Mouse (Mus musculus): ENCODE measurements around the gene Atp10a. TPM values are rescaled to one million over a fixed set of nuclear protein-coding genes. Genes with fewer than 3 reads are reported as not detected.

Atp10a gene
- polyA plus RNA-seq, 1 experiment: 3.0 TPM

- Histone ChIP-seq H3K79me2 (ENCODE audit: control insufficient read depth, insufficient read depth) (no peaks in the 10 kb centered on the region), H3K36me3 (ENCODE audit: control insufficient read depth, insufficient read depth) (no peaks in the 10 kb centered on the region), H3ac (ENCODE audit: control insufficient read depth, insufficient read length) (no peak overlapping the region), H3K27me3 (ENCODE audit: control insufficient read depth, insufficient read depth, insufficient read length) (no peaks in the 10 kb centered on the region), H3K4me2 (ENCODE audit: low read depth) (peak overlapping the region; percentile 29), H3K4me3 (no peak overlapping the region)
- 0 out of 2 replicates have a peak, but pooled peaks have one; percentile 30 for TF ChIP-seq CEBPB (IDR thresholded peaks at IDR 0.05; ENCODE audit: insufficient read depth, poor library complexity, severe bottlenecking)
- no peak for TF ChIP-seq TCF12 (IDR thresholded peaks at IDR 0.05; ENCODE audit: insufficient read depth, poor library complexity, severe bottlenecking)
- no peak for TF ChIP-seq POLR2A (IDR thresholded peaks at IDR 0.05; ENCODE audit: insufficient read length, low read depth)
- TF ChIP-seq POLR2AphosphoS2 (IDR thresholded peaks at IDR 0.05; ENCODE audit: insufficient read length, low read depth): no peak
- no peak for TF ChIP-seq E2F4 (IDR thresholded peaks at IDR 0.05; ENCODE audit: insufficient read depth)
- no peak for TF ChIP-seq MAX (IDR thresholded peaks at IDR 0.05; ENCODE audit: low read depth)
- TF ChIP-seq MYOD1 (IDR thresholded peaks at IDR 0.05; ENCODE audit: control insufficient read depth in 1 of 3, insufficient read length in 2 of 3, low read depth in 2 of 3): no peak
Measured at GRCm38 (mm10) chr7:58787585-58787984, 131.6 kb downstream of the Atp10a start.

GRCm38 (mm10) chr7:58788424-58789261 is 132.7 kb downstream of the Atp10a start:
- H3K4me2 ChIP-seq (ENCODE audit: low read depth): peak overlapping the region; percentile 16

GRCm38 (mm10) chr7:58797281-58797680 is 141.3 kb downstream of the Atp10a start:
- TF ChIP-seq TCF12 (IDR thresholded peaks at IDR 0.05; ENCODE audit: insufficient read depth, poor library complexity, severe bottlenecking): no peak
- TF ChIP-seq CEBPB (IDR thresholded peaks at IDR 0.05; ENCODE audit: insufficient read depth, poor library complexity, severe bottlenecking): no peak
- TF ChIP-seq MAX (IDR thresholded peaks at IDR 0.05; ENCODE audit: low read depth): no peak
- no peak for TF ChIP-seq USF1 (IDR thresholded peaks at IDR 0.05; ENCODE audit: low read depth)
- TF ChIP-seq REST (IDR thresholded peaks at IDR 0.05; ENCODE audit: insufficient read depth, insufficient read length): no peak
- TF ChIP-seq SRF (IDR thresholded peaks at IDR 0.05; ENCODE audit: control insufficient read depth, insufficient read length, low read depth): no peak
- TF ChIP-seq TCF3 (IDR thresholded peaks at IDR 0.05; ENCODE audit: insufficient read length, low read depth): no peak
- TF ChIP-seq MYOD1 (IDR thresholded peaks at IDR 0.05; ENCODE audit: control insufficient read depth in 1 of 3, insufficient read length in 2 of 3, low read depth in 2 of 3): no peak
- no peak for TF ChIP-seq MYOG (IDR thresholded peaks at IDR 0.05; ENCODE audit: control insufficient read depth in 1 of 3, insufficient read depth in 1 of 3, insufficient read length in 2 of 3, low read depth in 2 of 3)
- TF ChIP-seq POLR2AphosphoS2 (IDR thresholded peaks at IDR 0.05; ENCODE audit: insufficient read length, low read depth): no peak
- TF ChIP-seq E2F4 (IDR thresholded peaks at IDR 0.05; ENCODE audit: insufficient read depth): no peak
- TF ChIP-seq POLR2A (IDR thresholded peaks at IDR 0.05; ENCODE audit: insufficient read length, low read depth): no peak
- Histone ChIP-seq H3K4me3 (no peak overlapping the region), H3K79me2 (ENCODE audit: control insufficient read depth, insufficient read depth) (no peaks in the 10 kb centered on the region), H3ac (ENCODE audit: control insufficient read depth, insufficient read length) (no peak overlapping the region), H3K4me2 (ENCODE audit: low read depth) (no peak overlapping the region), H3K36me3 (ENCODE audit: control insufficient read depth, insufficient read depth) (no peaks in the 10 kb centered on the region), H3K27me3 (ENCODE audit: control insufficient read depth, insufficient read depth, insufficient read length) (no peaks in the 10 kb centered on the region)

More at GRCm38 (mm10) chr7:58788424-58789261, 132.7 kb downstream of the Atp10a start:
- H3ac ChIP-seq (ENCODE audit: control insufficient read depth, insufficient read length): no peak overlapping the region
- no peaks in the 10 kb centered on the region for H3K36me3 ChIP-seq (ENCODE audit: control insufficient read depth, insufficient read depth)
- TF ChIP-seq REST (IDR thresholded peaks at IDR 0.05; ENCODE audit: insufficient read depth, insufficient read length): no peak
- TF ChIP-seq SRF (IDR thresholded peaks at IDR 0.05; ENCODE audit: control insufficient read depth, insufficient read length, low read depth): no peak
- TF ChIP-seq POLR2AphosphoS2 (IDR thresholded peaks at IDR 0.05; ENCODE audit: insufficient read length, low read depth): no peak
- TF ChIP-seq MYOD1 (IDR thresholded peaks at IDR 0.05; ENCODE audit: control insufficient read depth in 1 of 3, insufficient read length in 2 of 3, low read depth in 2 of 3): peak in 1 of 3 experiments; percentile 8
- H3K27me3 ChIP-seq (ENCODE audit: control insufficient read depth, insufficient read depth, insufficient read length): no peaks in the 10 kb centered on the region
- H3K79me2 ChIP-seq (ENCODE audit: control insufficient read depth, insufficient read depth): no peaks in the 10 kb centered on the region
- H3K4me3 ChIP-seq: no peak overlapping the region

- Histone ChIP-seq H3K36me3 (ENCODE audit: control insufficient read depth, insufficient read depth) (no peaks in the 10 kb centered on the region), H3K79me2 (ENCODE audit: control insufficient read depth, insufficient read depth) (no peaks in the 10 kb centered on the region), H3K4me2 (ENCODE audit: low read depth) (peak overlapping the region; percentile 62), H3ac (ENCODE audit: control insufficient read depth, insufficient read length) (no peak overlapping the region), H3K27me3 (ENCODE audit: control insufficient read depth, insufficient read depth, insufficient read length) (no peaks in the 10 kb centered on the region), H3K4me3 (no peak overlapping the region)
- TF ChIP-seq MYOD1 (IDR thresholded peaks at IDR 0.05; ENCODE audit: control insufficient read depth in 1 of 3, insufficient read length in 2 of 3, low read depth in 2 of 3) (no peak), POLR2A (IDR thresholded peaks at IDR 0.05; ENCODE audit: insufficient read length, low read depth) (no peak), E2F4 (IDR thresholded peaks at IDR 0.05; ENCODE audit: insufficient read depth) (no peak)
Measured at GRCm38 (mm10) chr7:58800916-58801315, 144.9 kb downstream of the Atp10a start.

GRCm38 (mm10) chr7:58801791-58802190 is 145.8 kb downstream of the Atp10a start:
- no peaks in the 10 kb centered on the region for H3K27me3 ChIP-seq (ENCODE audit: control insufficient read depth, insufficient read depth, insufficient read length)
- no peak overlapping the region for H3ac ChIP-seq (ENCODE audit: control insufficient read depth, insufficient read length)
- no peaks in the 10 kb centered on the region for H3K36me3 ChIP-seq (ENCODE audit: control insufficient read depth, insufficient read depth)
- H3K4me3 ChIP-seq: no peak overlapping the region
- TF ChIP-seq POLR2AphosphoS2 (IDR thresholded peaks at IDR 0.05; ENCODE audit: insufficient read length, low read depth) (no peak), MYOG (IDR thresholded peaks at IDR 0.05; ENCODE audit: control insufficient read depth in 1 of 3, insufficient read depth in 1 of 3, insufficient read length in 2 of 3, low read depth in 2 of 3) (no peak), E2F4 (IDR thresholded peaks at IDR 0.05; ENCODE audit: insufficient read depth) (no peak), POLR2A (IDR thresholded peaks at IDR 0.05; ENCODE audit: insufficient read length, low read depth) (no peak), MYOD1 (IDR thresholded peaks at IDR 0.05; ENCODE audit: control insufficient read depth in 1 of 3, insufficient read length in 2 of 3, low read depth in 2 of 3) (no peak)
- peak overlapping the region; percentile 62 for H3K4me2 ChIP-seq (ENCODE audit: low read depth)
- no peaks in the 10 kb centered on the region for H3K79me2 ChIP-seq (ENCODE audit: control insufficient read depth, insufficient read depth)

All from myocyte (in vitro differentiated cells).